Mouse (Mus musculus) embryo, embryonic 11 days (tissue): ENCODE data around the gene Ifit1bl1.
A peak's percentile ranks its signal among the peaks of the same experiment; 100 is the strongest.
"Not testable (repeated sequence)": the region's sequence is repeated elsewhere in the genome, so short reads cannot be mapped to it uniquely, and the experiment has no call there.

Experiments
- DNase-seq: peaks from one replicate; pipeline ENCODE4 v3.0.0-alpha.2; 2015

The Ifit1bl1 gene

GRCm38 (mm10) chr19:34601888-34602287, at the start of gene Ifit1bl1:
Gene Ifit1bl1 (minus strand): TSS chr19:34601956.
- not testable (repeated sequence) for DNase-seq

GRCm38 (mm10) chr19:34650997-34651396, 49.2 kb upstream of the Ifit1bl1 start:
- DNase-seq = no peak

- DNase-seq = no peak
Observed at GRCm38 (mm10) chr19:34650276-34650675, 48.5 kb upstream of the Ifit1bl1 start.

GRCm38 (mm10) chr19:34647630-34648029, 45.9 kb upstream of the Ifit1bl1 start:
- DNase-seq = not testable (repeated sequence)

- DNase-seq = no peak
Observed at GRCm38 (mm10) chr19:34642616-34643015, 40.9 kb upstream of the Ifit1bl1 start.

GRCm38 (mm10) chr19:34640623-34641022, 38.9 kb upstream of the Ifit1bl1 start, which contains the start of the genes Ifit1bl2 and Ifit1:
Gene Ifit1bl2 (minus strand): TSS chr19:34640743.
Gene Ifit1 (plus strand): TSS chr19:34640871.
- peak; percentile 7 for DNase-seq

- peak; percentile 71 for DNase-seq
Observed at GRCm38 (mm10) chr19:34636933-34637557, 35.3 kb upstream of the Ifit1bl1 start.

- no peak for DNase-seq
Observed at GRCm38 (mm10) chr19:34633484-34633883, 31.7 kb upstream of the Ifit1bl1 start.

GRCm38 (mm10) chr19:34631487-34631886, 29.7 kb upstream of the Ifit1bl1 start:
- DNase-seq = no peak

GRCm38 (mm10) chr19:34627496-34627895, 25.7 kb upstream of the Ifit1bl1 start:
- no peak for DNase-seq

GRCm38 (mm10) chr19:34624663-34625062, 22.9 kb upstream of the Ifit1bl1 start:
- DNase-seq = no peak

- DNase-seq = no peak
Observed at GRCm38 (mm10) chr19:34623781-34624180, 22.0 kb upstream of the Ifit1bl1 start.

- DNase-seq = no peak
Observed at GRCm38 (mm10) chr19:34620871-34621270, 19.1 kb upstream of the Ifit1bl1 start.

GRCm38 (mm10) chr19:34612243-34613001, 10.7 kb upstream of the Ifit1bl1 start:
- not testable (repeated sequence) for DNase-seq

GRCm38 (mm10) chr19:34610118-34610517, 8.4 kb upstream of the Ifit1bl1 start:
- not testable (repeated sequence) for DNase-seq

GRCm38 (mm10) chr19:34607237-34608051, 5.7 kb upstream of the Ifit1bl1 start, which contains the start of gene Ifit3b:
Gene Ifit3b (plus strand): TSS chr19:34607970.
- DNase-seq = not testable (repeated sequence)

- no peak for DNase-seq
Observed at GRCm38 (mm10) chr19:34605472-34605871, 3.7 kb upstream of the Ifit1bl1 start.

- not testable (repeated sequence) for DNase-seq
Observed at GRCm38 (mm10) chr19:34599250-34599649, 2.5 kb downstream of the Ifit1bl1 start.

- no peak for DNase-seq
Observed at GRCm38 (mm10) chr19:34598341-34598740, 3.4 kb downstream of the Ifit1bl1 start.

GRCm38 (mm10) chr19:34596811-34597210, 4.9 kb downstream of the Ifit1bl1 start:
- no peak for DNase-seq

GRCm38 (mm10) chr19:34594523-34594922, 7.2 kb downstream of the Ifit1bl1 start:
- DNase-seq = not testable (repeated sequence)

- no peak for DNase-seq
Observed at GRCm38 (mm10) chr19:34593456-34593855, 8.3 kb downstream of the Ifit1bl1 start.

- no peak for DNase-seq
Observed at GRCm38 (mm10) chr19:34588959-34589358, 12.8 kb downstream of the Ifit1bl1 start.
